Mouse (Mus musculus) heart, embryonic 14.5 days (tissue): ENCODE data around the gene Arl16. TPM values are rescaled to one million over a fixed set of nuclear protein-coding genes. Genes with fewer than 3 reads are reported as not detected.

Source experiments
- ATAC-seq: fragments of 200-750 bp; cut with Nextera tagmentation; 2 replicates; pipeline ENCODE4 v1.8.0; 2017; ENCODE audit warnings: low read depth, moderate TSS enrichment; ENCODE audit not compliant: insufficient number of reproducible peaks, insufficient read depth, low FRiP score
- H3K27ac ChIP-seq, 2 experiments: fragments of 200-500 bp in 1 of 2; fragments of 300-500 bp in 1 of 2; sonication (generic) in 1 of 2; replicated peaks in 1 of 2; 2 replicates each; pipeline ENCODE4 v1.5.1; 2012 to 2014; ENCODE audit warnings: low read depth in 2 of 2, low read length in 2 of 2, control low read depth in 1 of 2, mild to moderate bottlenecking in 1 of 2, mixed read lengths in 1 of 2; ENCODE audit not compliant: control insufficient read depth in 1 of 2, insufficient read depth in 1 of 2
- H3K27me3 ChIP-seq: fragments of 300-500 bp; sonication (generic); 2 replicates; pipeline ENCODE4 v1.6.1; 2014; ENCODE audit warnings: mild to moderate bottlenecking, low read length, control low read depth; ENCODE audit not compliant: control insufficient read depth, insufficient read depth
- H3K36me3 ChIP-seq: fragments of 300-500 bp; sonication (generic); 2 replicates; pipeline ENCODE4 v1.6.1; 2014; ENCODE audit warnings: mild to moderate bottlenecking, control low read depth, low read length, mixed read lengths; ENCODE audit not compliant: control insufficient read depth, insufficient read depth
- H3K4me1 ChIP-seq, 2 experiments: fragments of 200-500 bp in 1 of 2; fragments of 300-500 bp in 1 of 2; sonication (generic) in 1 of 2; 2 replicates each; pipeline ENCODE4 v1.6.1; 2012 to 2014; ENCODE audit warnings: low read length in 2 of 2, control low read depth in 1 of 2, mixed read lengths in 1 of 2; ENCODE audit not compliant: control insufficient read depth in 2 of 2, insufficient read depth in 2 of 2
- H3K4me2 ChIP-seq: fragments of 300-500 bp; sonication (generic); 2 replicates; pipeline ENCODE4 v1.6.1; 2014; ENCODE audit warnings: mild to moderate bottlenecking, low read length
- H3K4me3 ChIP-seq, 2 experiments: fragments of 200-500 bp in 1 of 2; fragments of 300-500 bp in 1 of 2; sonication (generic) in 1 of 2; 2 replicates each; pipeline ENCODE4 v1.5.1; 2012 to 2014; ENCODE audit warnings: low read length in 2 of 2, mild to moderate bottlenecking in 2 of 2, control low read depth in 1 of 2, low read depth in 1 of 2, moderate library complexity in 1 of 2; ENCODE audit not compliant: control insufficient read depth in 1 of 2, insufficient read depth in 1 of 2
- H3K9ac ChIP-seq: fragments of 300-500 bp; sonication (generic); 2 replicates; pipeline ENCODE4 v1.6.1; 2014; ENCODE audit warnings: mild to moderate bottlenecking, low read length
- H3K9me3 ChIP-seq: fragments of 300-500 bp; sonication (generic); 2 replicates; pipeline ENCODE4 v1.6.1; 2016; ENCODE audit warnings: low read length, control low read depth; ENCODE audit not compliant: control insufficient read depth
- WGBS: fragments of 180-500 bp; shearing (Covaris S2); extraction: QIAGEN DNeasy Blood & Tissue Kit; methylation state at CpG from one replicate; pipeline ENCODE4 v1.1.7; 2014; 5-methylcytosine and 5-hydroxymethylcytosine counted together
- polyA plus RNA-seq: library from polyadenylated mRNA; unstranded; fragments of >200 nt; fragmentation: Nextera tagmentation; extraction: Ambion mirVana; gene quantifications from 2 replicates; pipeline ENCODE4 v1.2.1, GENCODE M21; 2014

Arl16 gene
- polyA plus RNA-seq, 1 experiment from 2014 or later, result 44.4 TPM

- Histone ChIP-seq H3K36me3 (peaks cover 84% of the 10 kb centered on the region), H3K9me3 (no peaks in the 10 kb centered on the region), H3K27ac (peak within 1 kb of the TSS; percentile 82 to 85), H3K27me3 (no peaks in the 10 kb centered on the region), H3K4me2 (peak within 1 kb of the TSS; percentile 87), H3K9ac (peak within 1 kb of the TSS; percentile 98), H3K4me1 (peaks cover 5 to 16% of the 10 kb centered on the region in 2 experiments), H3K4me3 (peak within 1 kb of the TSS; percentile 96 to 98)
- ATAC-seq, result peak; percentile 91
- WGBS, result under 1% methylated on average over 60 of the region's 60 CpGs
Observed at GRCm38 (mm10) chr11:120484265-120484981, 17.0 kb upstream of the Arl16 start, which contains the start of gene Mrpl12. Mrpl12 (plus strand) TSS chr11:120484613.

- H3K27me3 ChIP-seq, result no peaks in the 10 kb centered on the region
- peak overlapping the region; percentile 87 for H3K4me2 ChIP-seq
- WGBS, result 82% methylated on average over 7 of the region's 7 CpGs
- H3K4me1 ChIP-seq, result peaks cover 4 to 16% of the 10 kb centered on the region in 2 experiments
- H3K9ac ChIP-seq, result peak overlapping the region; percentile 98
- peaks cover 84% of the 10 kb centered on the region for H3K36me3 ChIP-seq
- peak overlapping the region in 1 of 2 experiments; percentile 85; a peak in 1 of 4 replicates for H3K27ac ChIP-seq
- no peak for ATAC-seq
- no peaks in the 10 kb centered on the region for H3K9me3 ChIP-seq
- H3K4me3 ChIP-seq, result peak overlapping the region in 1 of 2 experiments; percentile 98; a peak in 1 of 4 replicates
Observed at GRCm38 (mm10) chr11:120483448-120483934, 16.1 kb upstream of the Arl16 start.

GRCm38 (mm10) chr11:120472052-120472451 is 4.6 kb upstream of the Arl16 start:
- no peak for ATAC-seq
- H3K36me3 ChIP-seq, result peaks cover 82% of the 10 kb centered on the region
- no peak overlapping the region for H3K9ac ChIP-seq
- H3K9me3 ChIP-seq, result no peaks in the 10 kb centered on the region
- no peak overlapping the region for H3K4me3 ChIP-seq
- no peak overlapping the region for H3K27ac ChIP-seq
- H3K4me2 ChIP-seq, result no peak overlapping the region
- WGBS, result 92% methylated on average over 6 of the region's 6 CpGs
- peaks cover 5 to 9% of the 10 kb centered on the region in 2 experiments; a peak in 3 of 4 replicates for H3K4me1 ChIP-seq
- no peaks in the 10 kb centered on the region for H3K27me3 ChIP-seq

GRCm38 (mm10) chr11:120467736-120468092 is 307 bp upstream of the Arl16 start:
- Histone ChIP-seq H3K4me2 (peak overlapping the region; percentile 96), H3K27me3 (no peaks in the 10 kb centered on the region), H3K36me3 (peaks cover 66% of the 10 kb centered on the region), H3K9ac (peak overlapping the region; percentile 93), H3K27ac (no peak overlapping the region; a peak in 1 of 4 replicates), H3K9me3 (no peaks in the 10 kb centered on the region), H3K4me3 (peak overlapping the region; percentile 97 to 98), H3K4me1 (peaks cover 8 to 16% of the 10 kb centered on the region in 2 experiments)
- 2% methylated on average over 33 of the region's 33 CpGs for WGBS
- peak; percentile 20; the same call in 1 of the 2 replicates for ATAC-seq

GRCm38 (mm10) chr11:120465521-120465920 is 1.9 kb downstream of the Arl16 start:
- peaks cover 66% of the 10 kb centered on the region for H3K36me3 ChIP-seq
- no peaks in the 10 kb centered on the region for H3K9me3 ChIP-seq
- no peak overlapping the region for H3K27ac ChIP-seq
- no peaks in the 10 kb centered on the region for H3K27me3 ChIP-seq
- no peak overlapping the region for H3K9ac ChIP-seq
- 65% methylated on average over 4 of the region's 4 CpGs for WGBS
- no peak overlapping the region for H3K4me3 ChIP-seq
- peaks cover 8 to 16% of the 10 kb centered on the region in 2 experiments for H3K4me1 ChIP-seq
- peak overlapping the region; percentile 88 for H3K4me2 ChIP-seq
- ATAC-seq, result no peak

GRCm38 (mm10) chr11:120464365-120464764 is 3.0 kb downstream of the Arl16 start:
- Histone ChIP-seq H3K36me3 (peaks cover 65% of the 10 kb centered on the region), H3K4me1 (peaks cover 8 to 16% of the 10 kb centered on the region in 2 experiments), H3K27ac (no peak overlapping the region), H3K4me3 (no peak overlapping the region), H3K9me3 (no peaks in the 10 kb centered on the region), H3K9ac (no peak overlapping the region), H3K27me3 (no peaks in the 10 kb centered on the region), H3K4me2 (no peak overlapping the region)
- WGBS, result 80% methylated on average over 5 of the region's 5 CpGs
- no peak for ATAC-seq

- peaks cover 61% of the 10 kb centered on the region for H3K36me3 ChIP-seq
- 85% methylated on average over 2 of the region's 2 CpGs for WGBS
Observed at GRCm38 (mm10) chr11:120463536-120463935, 3.9 kb downstream of the Arl16 start.

More at GRCm38 (mm10) chr11:120463536-120463935, 3.9 kb downstream of the Arl16 start:
- Histone ChIP-seq H3K27ac (no peak overlapping the region), H3K27me3 (no peaks in the 10 kb centered on the region), H3K4me2 (no peak overlapping the region), H3K4me1 (peaks cover 8 to 20% of the 10 kb centered on the region in 2 experiments), H3K4me3 (no peak overlapping the region), H3K9ac (no peak overlapping the region), H3K9me3 (no peaks in the 10 kb centered on the region)
- ATAC-seq, result no peak
